Mouse (Mus musculus): Measurements from ENCODE around the gene Ube2e3. TPM values are rescaled to one million over a fixed set of nuclear protein-coding genes. Genes with fewer than 3 reads are reported as not detected.
A peak's percentile ranks its signal among the peaks of the same experiment; 100 is the strongest.

Gene Ube2e3
- total and polyA plus RNA-seq, 2 experiments, result 17.2 to 22.3 TPM

- WGBS, result 83% methylated on average over 5 of the region's 5 CpGs
- DNase-seq (ENCODE audit: extremely low read depth, low read depth, low spot score), result no peak
- H3K4me3 ChIP-seq (ENCODE audit: insufficient read depth, low read depth, low read length), result no peak overlapping the region
- H3K36me3 ChIP-seq (ENCODE audit: control insufficient read depth, insufficient read depth, low read length), result no peaks in the 10 kb centered on the region
- peaks cover 2% of the 10 kb centered on the region; the same call in 1 of the 2 replicates for H3K4me1 ChIP-seq (ENCODE audit: control insufficient read depth, insufficient read depth, low read length)
- H3K79me2 ChIP-seq (ENCODE audit: control insufficient read depth, insufficient read depth, low read length), result no peaks in the 10 kb centered on the region; the same call in 1 of the 2 replicates
- no peak for TF ChIP-seq CTCF (IDR thresholded peaks at IDR 0.05; ENCODE audit: low read depth, low read length)
- no peak for TF ChIP-seq POLR2A (IDR thresholded peaks at IDR 0.05; ENCODE audit: extremely low read depth, insufficient read depth, low read length)
- H3K27ac ChIP-seq (replicated peaks; ENCODE audit: insufficient read depth, low read depth, low read length), result no peak overlapping the region
- no peak overlapping the region for H3K9ac ChIP-seq (ENCODE audit: low read depth, low read length)
- no peaks in the 10 kb centered on the region for H3K27me3 ChIP-seq (ENCODE audit: control insufficient read depth, insufficient read depth, low read length)
Measured at GRCm38 (mm10) chr2:78864866-78865265, 3.1 kb upstream of the Ube2e3 start.

GRCm38 (mm10) chr2:78868511-78868854 lies 559 bp downstream of the Ube2e3 start:
- peaks cover 10% of the 10 kb centered on the region for H3K4me1 ChIP-seq (ENCODE audit: control insufficient read depth, insufficient read depth, low read length)
- under 1% methylated on average over 33 of the region's 44 CpGs for WGBS
- no peaks in the 10 kb centered on the region; the same call in 1 of the 2 replicates for H3K79me2 ChIP-seq (ENCODE audit: control insufficient read depth, insufficient read depth, low read length)
- no peaks in the 10 kb centered on the region for H3K27me3 ChIP-seq (ENCODE audit: control insufficient read depth, insufficient read depth, low read length)
- peak; percentile 66 for DNase-seq (ENCODE audit: extremely low read depth, low read depth, low spot score)
- peak overlapping the region; percentile 69 for H3K9ac ChIP-seq (ENCODE audit: low read depth, low read length)
- peaks cover 3% of the 10 kb centered on the region; the same call in 1 of the 2 replicates for H3K36me3 ChIP-seq (ENCODE audit: control insufficient read depth, insufficient read depth, low read length)
- peak overlapping the region; percentile 27 for H3K27ac ChIP-seq (replicated peaks; ENCODE audit: insufficient read depth, low read depth, low read length)
- TF ChIP-seq POLR2A (IDR thresholded peaks at IDR 0.05; ENCODE audit: extremely low read depth, insufficient read depth, low read length), result peak; percentile 27; the same call in 1 of the 2 replicates
- TF ChIP-seq CTCF (IDR thresholded peaks at IDR 0.05; ENCODE audit: low read depth, low read length), result no peak
- H3K4me3 ChIP-seq (ENCODE audit: insufficient read depth, low read depth, low read length), result peak overlapping the region; percentile 69

GRCm38 (mm10) chr2:78868951-78869720 lies 1.2 kb downstream of the Ube2e3 start:
- peak overlapping the region; percentile 74 for H3K9ac ChIP-seq (ENCODE audit: low read depth, low read length)
- H3K4me1 ChIP-seq (ENCODE audit: control insufficient read depth, insufficient read depth, low read length), result peaks cover 10% of the 10 kb centered on the region
- peak overlapping the region; percentile 34 for H3K27ac ChIP-seq (replicated peaks; ENCODE audit: insufficient read depth, low read depth, low read length)
- H3K36me3 ChIP-seq (ENCODE audit: control insufficient read depth, insufficient read depth, low read length), result peaks cover 3% of the 10 kb centered on the region; the same call in 1 of the 2 replicates
- DNase-seq (ENCODE audit: extremely low read depth, low read depth, low spot score), result no peak
- H3K4me3 ChIP-seq (ENCODE audit: insufficient read depth, low read depth, low read length), result peak overlapping the region; percentile 69
- H3K79me2 ChIP-seq (ENCODE audit: control insufficient read depth, insufficient read depth, low read length), result no peaks in the 10 kb centered on the region; the same call in 1 of the 2 replicates
- TF ChIP-seq POLR2A (IDR thresholded peaks at IDR 0.05; ENCODE audit: extremely low read depth, insufficient read depth, low read length) (no peak), CTCF (IDR thresholded peaks at IDR 0.05; ENCODE audit: low read depth, low read length) (peak; percentile 70)
- 6% methylated on average over 93 of the region's 114 CpGs for WGBS
- no peaks in the 10 kb centered on the region for H3K27me3 ChIP-seq (ENCODE audit: control insufficient read depth, insufficient read depth, low read length)

GRCm38 (mm10) chr2:78869721-78870442 lies 2.0 kb downstream of the Ube2e3 start:
- TF ChIP-seq POLR2A (IDR thresholded peaks at IDR 0.05; ENCODE audit: extremely low read depth, insufficient read depth, low read length) (no peak), CTCF (IDR thresholded peaks at IDR 0.05; ENCODE audit: low read depth, low read length) (no peak)
- Histone ChIP-seq H3K27ac (replicated peaks; ENCODE audit: insufficient read depth, low read depth, low read length) (peak overlapping the region; percentile 33), H3K27me3 (ENCODE audit: control insufficient read depth, insufficient read depth, low read length) (no peaks in the 10 kb centered on the region)

GRCm38 (mm10) chr2:78870443-78871025 lies 2.6 kb downstream of the Ube2e3 start:
- Histone ChIP-seq H3K9ac (ENCODE audit: low read depth, low read length) (no peak overlapping the region), H3K27ac (replicated peaks; ENCODE audit: insufficient read depth, low read depth, low read length) (no peak overlapping the region), H3K36me3 (ENCODE audit: control insufficient read depth, insufficient read depth, low read length) (peaks cover 3% of the 10 kb centered on the region; the same call in 1 of the 2 replicates), H3K4me3 (ENCODE audit: insufficient read depth, low read depth, low read length) (no peak overlapping the region), H3K27me3 (ENCODE audit: control insufficient read depth, insufficient read depth, low read length) (no peaks in the 10 kb centered on the region), H3K4me1 (ENCODE audit: control insufficient read depth, insufficient read depth, low read length) (peaks cover 10% of the 10 kb centered on the region), H3K79me2 (ENCODE audit: control insufficient read depth, insufficient read depth, low read length) (peaks cover 4% of the 10 kb centered on the region; the same call in 1 of the 2 replicates)
- TF ChIP-seq POLR2A (IDR thresholded peaks at IDR 0.05; ENCODE audit: extremely low read depth, insufficient read depth, low read length) (no peak), CTCF (IDR thresholded peaks at IDR 0.05; ENCODE audit: low read depth, low read length) (no peak)
- 44% methylated on average over 10 of the region's 10 CpGs for WGBS
- no peak for DNase-seq (ENCODE audit: extremely low read depth, low read depth, low spot score)

More at GRCm38 (mm10) chr2:78869721-78870442, 2.0 kb downstream of the Ube2e3 start:
- H3K4me3 ChIP-seq (ENCODE audit: insufficient read depth, low read depth, low read length), result peak overlapping the region; percentile 69
- DNase-seq (ENCODE audit: extremely low read depth, low read depth, low spot score), result peak; percentile 40
- H3K36me3 ChIP-seq (ENCODE audit: control insufficient read depth, insufficient read depth, low read length), result peaks cover 3% of the 10 kb centered on the region; the same call in 1 of the 2 replicates
- WGBS, result 4% methylated on average over 35 of the region's 35 CpGs
- H3K9ac ChIP-seq (ENCODE audit: low read depth, low read length), result peak overlapping the region; percentile 74
- H3K4me1 ChIP-seq (ENCODE audit: control insufficient read depth, insufficient read depth, low read length), result peaks cover 10% of the 10 kb centered on the region
- peaks cover 2% of the 10 kb centered on the region; the same call in 1 of the 2 replicates for H3K79me2 ChIP-seq (ENCODE audit: control insufficient read depth, insufficient read depth, low read length)
